Mouse (Mus musculus) liver, embryonic 15.5 days (tissue): ENCODE measurements around the gene Hira. TPM values are rescaled to one million over a fixed set of nuclear protein-coding genes. Genes with fewer than 3 reads are reported as not detected.

Source experiments
- polyA plus RNA-seq: library from polyadenylated mRNA; unstranded; fragments of >200 nt; fragmentation: Nextera tagmentation; extraction: Ambion mirVana; gene quantifications from 2 replicates; pipeline ENCODE4 v1.2.1, GENCODE M21; 2015

Hira gene
- polyA plus RNA-seq, 1 experiment from 2014 or later = 5.4 TPM

Other genes with a start within 250 kb of the Hira start
- 3.5 and 3.6 TPM in 2 replicates for gene Sept5, start 247.1 kb upstream of the Hira start, polyA plus RNA-seq
- gene Cldn5, start 100.2 kb upstream of the Hira start, polyA plus RNA-seq = 8.4 and 8.5 TPM in 2 replicates
- gene Ufd1, start 65.3 kb upstream of the Hira start, polyA plus RNA-seq = 39.5 and 40.6 TPM in 2 replicates
- 40.7 and 42.7 TPM in 2 replicates for gene Cdc45, start 65.0 kb upstream of the Hira start, polyA plus RNA-seq
- gene 2510002D24Rik, start 40.5 kb upstream of the Hira start, polyA plus RNA-seq = 19.1 and 19.9 TPM in 2 replicates
- not detected in 2 replicates for gene Gm28539, start 40.5 kb upstream of the Hira start, polyA plus RNA-seq
- gene Mrpl40, start 175 bp upstream of the Hira start, polyA plus RNA-seq = 52.6 and 57.8 TPM in 2 replicates